Mouse (Mus musculus): ENCODE data around the gene Clptm1. TPM values are rescaled to one million over a fixed set of nuclear protein-coding genes. Genes with fewer than 3 reads are reported as not detected.
A peak's percentile ranks its signal among the peaks of the same experiment; 100 is the strongest.

The Clptm1 gene
- polyA plus RNA-seq, 1 experiment from 2014 or later = 96.0 TPM

- Histone ChIP-seq H3K4me3 (ENCODE audit: low read depth, low read length) (no peak overlapping the region), H3K9me3 (ENCODE audit: low read depth, low read length) (no peaks in the 10 kb centered on the region), H3K4me2 (no peak overlapping the region), H3K4me1 (ENCODE audit: insufficient read depth) (no peaks in the 10 kb centered on the region), H3K27ac (ENCODE audit: low read depth) (no peak overlapping the region), H3K9ac (no peak overlapping the region), H3K27me3 (ENCODE audit: insufficient read depth, low read length) (no peaks in the 10 kb centered on the region), H3K36me3 (ENCODE audit: insufficient read depth) (no peaks in the 10 kb centered on the region)
- DNase-seq = no peak
- no peak for TF ChIP-seq CTCF (IDR thresholded peaks at IDR 0.05; ENCODE audit: low read depth)
- 64% methylated on average over 1 of the region's 1 CpGs for WGBS
- ATAC-seq (ENCODE audit: insufficient read depth) = no peak
Measured at GRCm38 (mm10) chr7:19676662-19677061, 11.8 kb upstream of the Clptm1 start.

- no peaks in the 10 kb centered on the region for H3K27me3 ChIP-seq (ENCODE audit: insufficient read depth, low read length)
- H3K36me3 ChIP-seq (ENCODE audit: insufficient read depth) = no peaks in the 10 kb centered on the region
- H3K27ac ChIP-seq (ENCODE audit: low read depth) = no peak overlapping the region
- no peak for TF ChIP-seq CTCF (IDR thresholded peaks at IDR 0.05; ENCODE audit: low read depth)
- H3K4me2 ChIP-seq = no peak overlapping the region
- no peak overlapping the region for H3K9ac ChIP-seq
- DNase-seq (no peak), ATAC-seq (ENCODE audit: insufficient read depth) (no peak)
- no peaks in the 10 kb centered on the region for H3K9me3 ChIP-seq (ENCODE audit: low read depth, low read length)
- H3K4me3 ChIP-seq (ENCODE audit: low read depth, low read length) = no peak overlapping the region
- H3K4me1 ChIP-seq (ENCODE audit: insufficient read depth) = no peaks in the 10 kb centered on the region
- WGBS = 83% methylated on average over 10 of the region's 10 CpGs
Measured at GRCm38 (mm10) chr7:19675824-19676223, 11.0 kb upstream of the Clptm1 start.

GRCm38 (mm10) chr7:19673083-19673699 is 8.4 kb upstream of the Clptm1 start:
- DNase-seq (no peak), ATAC-seq (ENCODE audit: insufficient read depth) (no peak)
- 54% methylated on average over 14 of the region's 14 CpGs for WGBS
- H3K9me3 ChIP-seq (ENCODE audit: low read depth, low read length) = no peaks in the 10 kb centered on the region
- TF ChIP-seq CTCF (IDR thresholded peaks at IDR 0.05; ENCODE audit: low read depth) = no peak
- no peak overlapping the region for H3K27ac ChIP-seq (ENCODE audit: low read depth)
- H3K27me3 ChIP-seq (ENCODE audit: insufficient read depth, low read length) = no peaks in the 10 kb centered on the region
- 0 out of 2 replicates have a peak, but pooled peaks cover 3% of the 10 kb centered on the region for H3K4me1 ChIP-seq (ENCODE audit: insufficient read depth)
- H3K9ac ChIP-seq = no peak overlapping the region
- H3K4me2 ChIP-seq = no peak overlapping the region
- H3K4me3 ChIP-seq (ENCODE audit: low read depth, low read length) = no peak overlapping the region
- H3K36me3 ChIP-seq (ENCODE audit: insufficient read depth) = no peaks in the 10 kb centered on the region

GRCm38 (mm10) chr7:19671511-19671910 is 6.7 kb upstream of the Clptm1 start:
- no peak overlapping the region for H3K4me2 ChIP-seq
- no peak overlapping the region for H3K4me3 ChIP-seq (ENCODE audit: low read depth, low read length)
- TF ChIP-seq CTCF (IDR thresholded peaks at IDR 0.05; ENCODE audit: low read depth) = no peak

GRCm38 (mm10) chr7:19668947-19669721 is 4.3 kb upstream of the Clptm1 start:
- ATAC-seq (ENCODE audit: insufficient read depth) (peak; percentile 82), DNase-seq (peak; percentile 98)
- Histone ChIP-seq H3K27me3 (ENCODE audit: insufficient read depth, low read length) (no peaks in the 10 kb centered on the region), H3K9ac (peak overlapping the region; percentile 37; the same call in 1 of the 2 replicates), H3K4me2 (peak overlapping the region; percentile 46), H3K36me3 (ENCODE audit: insufficient read depth) (no peaks in the 10 kb centered on the region), H3K9me3 (ENCODE audit: low read depth, low read length) (no peaks in the 10 kb centered on the region), H3K27ac (ENCODE audit: low read depth) (peak overlapping the region; percentile 42; the same call in 1 of the 2 replicates), H3K4me1 (ENCODE audit: insufficient read depth) (0 out of 2 replicates have a peak, but pooled peaks cover 4% of the 10 kb centered on the region), H3K4me3 (ENCODE audit: low read depth, low read length) (no peak overlapping the region)
- 6% methylated on average over 10 of the region's 10 CpGs for WGBS
- peak; percentile 98 for TF ChIP-seq CTCF (IDR thresholded peaks at IDR 0.05; ENCODE audit: low read depth)

More at GRCm38 (mm10) chr7:19671511-19671910, 6.7 kb upstream of the Clptm1 start:
- no peaks in the 10 kb centered on the region for H3K36me3 ChIP-seq (ENCODE audit: insufficient read depth)
- H3K4me1 ChIP-seq (ENCODE audit: insufficient read depth) = 0 out of 2 replicates have a peak, but pooled peaks cover 3% of the 10 kb centered on the region
- no peak for ATAC-seq (ENCODE audit: insufficient read depth)
- H3K9me3 ChIP-seq (ENCODE audit: low read depth, low read length) = no peaks in the 10 kb centered on the region
- H3K9ac ChIP-seq = no peak overlapping the region
- H3K27me3 ChIP-seq (ENCODE audit: insufficient read depth, low read length) = no peaks in the 10 kb centered on the region
- DNase-seq = no peak
- WGBS = 70% methylated on average over 10 of the region's 10 CpGs
- H3K27ac ChIP-seq (ENCODE audit: low read depth) = no peak overlapping the region

GRCm38 (mm10) chr7:19667434-19667833 is 2.6 kb upstream of the Clptm1 start:
- ATAC-seq (ENCODE audit: insufficient read depth) (no peak), DNase-seq (no peak)
- Histone ChIP-seq H3K4me3 (ENCODE audit: low read depth, low read length) (no peak overlapping the region), H3K27ac (ENCODE audit: low read depth) (no peak overlapping the region), H3K9me3 (ENCODE audit: low read depth, low read length) (no peaks in the 10 kb centered on the region), H3K27me3 (ENCODE audit: insufficient read depth, low read length) (no peaks in the 10 kb centered on the region), H3K4me2 (no peak overlapping the region), H3K9ac (no peak overlapping the region), H3K36me3 (ENCODE audit: insufficient read depth) (peaks cover 6% of the 10 kb centered on the region; the same call in 1 of the 2 replicates), H3K4me1 (ENCODE audit: insufficient read depth) (peaks cover 12% of the 10 kb centered on the region; the same call in 1 of the 2 replicates)
- TF ChIP-seq CTCF (IDR thresholded peaks at IDR 0.05; ENCODE audit: low read depth) = no peak
- 78% methylated on average over 2 of the region's 2 CpGs for WGBS

- Histone ChIP-seq H3K9me3 (ENCODE audit: low read depth, low read length) (no peaks in the 10 kb centered on the region), H3K4me2 (no peak overlapping the region; the same call in 1 of the 2 replicates), H3K27me3 (ENCODE audit: insufficient read depth, low read length) (no peaks in the 10 kb centered on the region), H3K9ac (no peak overlapping the region), H3K36me3 (ENCODE audit: insufficient read depth) (peaks cover 13% of the 10 kb centered on the region), H3K27ac (ENCODE audit: low read depth) (no peak overlapping the region), H3K4me3 (ENCODE audit: low read depth, low read length) (no peak overlapping the region), H3K4me1 (ENCODE audit: insufficient read depth) (peaks cover 12% of the 10 kb centered on the region; the same call in 1 of the 2 replicates)
- peak; percentile 25 for TF ChIP-seq CTCF (IDR thresholded peaks at IDR 0.05; ENCODE audit: low read depth)
- no peak for ATAC-seq (ENCODE audit: insufficient read depth)
- WGBS = 54% methylated on average over 3 of the region's 3 CpGs
- DNase-seq = peak; percentile 13
Measured at GRCm38 (mm10) chr7:19666750-19667149, 1.9 kb upstream of the Clptm1 start.

All from lung, embryonic 14.5 days (tissue).